Mouse (Mus musculus) MEL (cell line): ENCODE data around the gene Sprn.

Experiments
- CTCF ChIP-seq, 3 experiments: IDR thresholded peaks in 2 of 3; conservative IDR thresholded peaks in 1 of 3; 2 replicates each; pipeline ENCODE4 v1.5.1; 2011 to 2012; ENCODE audit warnings: low read length in 3 of 3, low read depth in 2 of 3, mild to moderate bottlenecking in 2 of 3, improper control_type of control experiment in 1 of 3, inconsistent platforms in 1 of 3, mixed read lengths in 1 of 3, moderate library complexity in 1 of 3; ENCODE audit not compliant: control insufficient read depth in 1 of 3, insufficient read depth in 1 of 3, poor library complexity in 1 of 3, severe bottlenecking in 1 of 3
- E2F4 ChIP-seq: IDR thresholded peaks from 2 replicates; pipeline ENCODE4 v1.6.1; 2011; ENCODE audit warnings: low read depth, low read length, improper control_type of control experiment, borderline replicate concordance
- EP300 ChIP-seq, 2 experiments: IDR thresholded peaks; 2 replicates each; pipeline ENCODE4 v1.6.1; 2011; ENCODE audit warnings: improper control_type of control experiment in 2 of 2, low read length in 2 of 2, low read depth in 1 of 2, mild to moderate bottlenecking in 1 of 2
- ETS1 ChIP-seq: IDR thresholded peaks from 2 replicates; pipeline ENCODE4 v1.6.1; 2012; ENCODE audit warnings: low read depth, mild to moderate bottlenecking, inconsistent platforms, low read length, improper control_type of control experiment, moderate library complexity
- GABPA ChIP-seq: IDR thresholded peaks from 2 replicates; pipeline ENCODE4 v1.6.1; 2012; ENCODE audit warnings: low read depth, mild to moderate bottlenecking, inconsistent platforms, low read length, improper control_type of control experiment, moderate library complexity
- HCFC1 ChIP-seq: IDR thresholded peaks from 2 replicates; pipeline ENCODE4 v1.6.1; 2012; ENCODE audit warnings: low read depth, mild to moderate bottlenecking, inconsistent platforms, low read length, improper control_type of control experiment, moderate library complexity
- JUND ChIP-seq: IDR thresholded peaks from 2 replicates; pipeline ENCODE4 v1.6.1; 2011; ENCODE audit warnings: low read depth, mild to moderate bottlenecking, improper control_type of control experiment, low read length
- MAFK ChIP-seq: IDR thresholded peaks from 2 replicates; pipeline ENCODE4 v1.6.1; 2011; ENCODE audit warnings: low read depth, mild to moderate bottlenecking, low read length, improper control_type of control experiment, borderline replicate concordance
- MEF2A ChIP-seq: IDR thresholded peaks from 2 replicates; pipeline ENCODE4 v1.6.1; 2014; ENCODE audit warnings: low read depth, mild to moderate bottlenecking, inconsistent platforms, low read length, improper control_type of control experiment; ENCODE audit not compliant: poor library complexity, insufficient replicate concordance, severe bottlenecking; ENCODE audit errors: extremely low read depth
- POLR2A ChIP-seq, 2 experiments: IDR thresholded peaks; 2 replicates each; pipeline ENCODE4 v1.6.1; 2011 to 2012; ENCODE audit warnings: low read length in 2 of 2, mild to moderate bottlenecking in 2 of 2, control low read depth in 1 of 2, improper control_type of control experiment in 1 of 2, low read depth in 1 of 2, moderate library complexity in 1 of 2; ENCODE audit not compliant: control insufficient read depth in 1 of 2, insufficient read depth in 1 of 2, poor library complexity in 1 of 2
- SIN3A ChIP-seq: IDR thresholded peaks from 2 replicates; pipeline ENCODE4 v1.6.1; 2012; ENCODE audit warnings: low read length, improper control_type of control experiment, inconsistent platforms
- TAL1 ChIP-seq: IDR thresholded peaks from 2 replicates; pipeline ENCODE4 v1.6.1; 2012; ENCODE audit warnings: mild to moderate bottlenecking, inconsistent platforms, low read length, moderate library complexity, mixed read lengths
- TCF12 ChIP-seq: IDR thresholded peaks from 2 replicates; pipeline ENCODE4 v1.6.1; 2014; ENCODE audit warnings: low read depth, mild to moderate bottlenecking, inconsistent platforms, low read length, improper control_type of control experiment, moderate library complexity
- USF1 ChIP-seq: IDR thresholded peaks from 2 replicates; pipeline ENCODE4 v1.6.1; 2014; ENCODE audit warnings: low read depth, mild to moderate bottlenecking, inconsistent platforms, low read length, improper control_type of control experiment, moderate library complexity

DNA sequence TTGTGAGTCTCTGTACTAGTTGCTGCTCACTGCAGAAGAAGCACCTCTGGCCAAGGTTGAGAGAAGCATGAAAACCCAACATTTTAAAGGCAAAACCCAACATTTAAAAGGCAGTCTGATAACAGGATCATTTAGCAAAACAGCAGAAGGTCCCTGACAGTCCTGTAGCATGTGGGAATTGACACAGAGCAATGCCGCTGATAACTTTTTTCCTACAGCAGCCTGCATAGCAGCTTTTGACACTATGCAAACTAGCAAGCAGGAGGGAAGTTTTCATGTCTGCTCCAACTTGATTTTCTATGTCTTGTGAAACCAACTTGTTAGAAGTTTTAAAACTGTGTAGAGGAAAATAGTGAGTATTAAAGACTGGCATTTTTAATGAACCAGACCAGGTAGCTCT, 30.3 kb downstream of the Sprn start:
- no peak for TF ChIP-seq POLR2A (IDR thresholded peaks at IDR 0.05; ENCODE audit: control insufficient read depth in 1 of 2, insufficient read depth in 1 of 2, low read depth in 1 of 2, low read length in 2 of 2, poor library complexity in 1 of 2)
- TF ChIP-seq GABPA: no peak
- no peak for TF ChIP-seq ETS1
- no peak for TF ChIP-seq JUND
- TF ChIP-seq CTCF (IDR thresholded peaks at IDR 0.05 in 2 of 3, conservative IDR thresholded peaks at IDR 0.05 in 1 of 3; ENCODE audit: control insufficient read depth in 1 of 3, insufficient read depth in 1 of 3, low read depth in 2 of 3, low read length in 3 of 3, poor library complexity in 1 of 3, severe bottlenecking in 1 of 3): no peak
- TF ChIP-seq MAFK: no peak
- no peak for TF ChIP-seq EP300 (IDR thresholded peaks at IDR 0.05; ENCODE audit: low read depth in 1 of 2, low read length in 2 of 2)
- no peak for TF ChIP-seq MEF2A
- no peak for TF ChIP-seq E2F4
- TF ChIP-seq TAL1: no peak
- TF ChIP-seq TCF12: no peak
- TF ChIP-seq HCFC1: no peak
- no peak for TF ChIP-seq USF1
- no peak for TF ChIP-seq SIN3A
